Mouse (Mus musculus) neural tube, embryonic 12.5 days (tissue): Measurements from ENCODE around the gene Ewsr1. TPM values are rescaled to one million over a fixed set of nuclear protein-coding genes. Genes with fewer than 3 reads are reported as not detected.

Experiments
- ATAC-seq: fragments of 200-750 bp; cut with Nextera tagmentation; 2 replicates; pipeline ENCODE4 v1.8.0; 2017; ENCODE audit warnings: low read depth, mild to moderate bottlenecking, moderate TSS enrichment, moderate library complexity; ENCODE audit not compliant: low FRiP score
- H3K27ac ChIP-seq: fragments of 300-500 bp; sonication (generic); 2 replicates; pipeline ENCODE4 v1.5.1; 2016
- H3K27me3 ChIP-seq: fragments of 300-500 bp; sonication (generic); replicated peaks from 2 replicates; pipeline ENCODE4 v1.6.1; 2016; ENCODE audit warnings: mild to moderate bottlenecking
- H3K36me3 ChIP-seq: fragments of 300-500 bp; sonication (generic); 2 replicates; pipeline ENCODE4 v1.6.1; 2016; ENCODE audit warnings: mild to moderate bottlenecking
- H3K4me1 ChIP-seq: fragments of 300-500 bp; sonication (generic); 2 replicates; pipeline ENCODE4 v1.6.1; 2016
- H3K4me2 ChIP-seq: fragments of 300-500 bp; sonication (generic); replicated peaks from 2 replicates; pipeline ENCODE4 v1.6.1; 2016; ENCODE audit warnings: mild to moderate bottlenecking
- H3K4me3 ChIP-seq: fragments of 300-500 bp; sonication (generic); 2 replicates; pipeline ENCODE4 v1.5.1; 2016
- H3K9ac ChIP-seq: fragments of 300-500 bp; sonication (generic); 2 replicates; pipeline ENCODE4 v1.6.1; 2016; ENCODE audit warnings: mild to moderate bottlenecking
- H3K9me3 ChIP-seq: fragments of 300-500 bp; sonication (generic); 2 replicates; pipeline ENCODE4 v1.6.1; 2016; ENCODE audit warnings: mild to moderate bottlenecking
- WGBS: fragments of 180-500 bp; shearing (Covaris S2); methylation state at CpG from one replicate; pipeline ENCODE4 v1.1.7; 2016; 5-methylcytosine and 5-hydroxymethylcytosine counted together
- polyA plus RNA-seq: library from polyadenylated mRNA; unstranded; fragments of >200 nt; fragmentation: Nextera tagmentation; extraction: Ambion mirVana; gene quantifications from 2 replicates; pipeline ENCODE4 v1.2.1, GENCODE M21; 2016

Gene Ewsr1
- polyA plus RNA-seq, 1 experiment from 2014 or later: 832 TPM

DNA sequence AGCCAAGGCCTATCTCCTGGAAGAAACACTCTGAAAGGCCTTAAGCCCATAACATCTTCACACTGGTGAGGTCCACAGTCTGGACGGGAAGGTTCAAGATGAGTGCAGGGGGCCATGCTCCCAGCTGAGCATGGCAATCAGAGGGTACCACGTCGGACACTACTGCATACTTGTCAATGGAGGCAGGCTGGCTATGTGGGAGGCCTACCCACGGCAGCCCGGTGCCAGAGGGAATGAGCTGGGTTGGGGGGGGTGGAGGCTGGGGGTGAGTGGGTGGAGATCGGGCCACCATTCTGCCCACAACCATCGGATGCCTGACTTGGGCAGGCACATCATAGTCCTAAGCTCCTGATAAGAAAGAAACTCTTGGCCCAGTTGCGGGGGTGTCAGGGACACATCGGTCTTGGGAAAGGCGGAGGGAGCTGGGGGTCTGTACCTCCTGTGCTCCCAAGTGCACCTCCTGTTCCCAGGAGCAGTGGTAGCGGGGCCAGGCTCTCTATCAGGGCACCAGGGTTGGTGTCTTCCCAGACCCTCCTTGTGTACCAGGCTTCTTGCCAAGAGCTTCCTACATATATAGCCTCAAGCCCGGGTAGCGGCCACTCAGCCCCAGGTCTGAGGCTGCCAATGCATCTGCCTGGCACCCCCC, 36.1 kb downstream of the Ewsr1 start:
- peaks cover 69% of the 10 kb centered on the region for H3K27me3 ChIP-seq
- no peak overlapping the region for H3K4me3 ChIP-seq
- peak overlapping the region; percentile 64 for H3K4me2 ChIP-seq
- H3K9me3 ChIP-seq: no peaks in the 10 kb centered on the region
- peaks cover 2% of the 10 kb centered on the region for H3K36me3 ChIP-seq
- no peak for ATAC-seq
- WGBS: 57% methylated on average over 13 of the region's 13 CpGs
- peaks cover 50% of the 10 kb centered on the region for H3K4me1 ChIP-seq
- no peak overlapping the region for H3K27ac ChIP-seq
- no peak overlapping the region for H3K9ac ChIP-seq

DNA sequence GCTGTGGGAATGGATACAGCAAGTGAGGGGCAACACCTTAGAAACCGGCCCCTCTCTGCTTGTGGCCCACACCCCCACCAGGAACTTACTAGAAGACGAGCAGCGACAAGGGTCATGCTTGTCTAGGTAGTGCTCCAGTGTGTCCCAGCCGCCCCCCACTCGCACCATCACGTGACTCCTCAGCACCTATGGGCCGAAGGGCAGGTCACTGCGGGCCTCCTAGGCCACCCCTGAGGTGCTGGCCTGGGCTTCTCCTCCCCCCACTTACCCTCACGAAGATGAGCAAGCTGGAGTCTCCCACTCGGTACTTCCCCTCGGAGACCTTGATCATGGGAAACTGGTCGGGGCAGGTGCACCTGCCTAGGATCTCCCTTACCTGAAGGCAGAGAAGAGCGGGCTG, 36.7 kb downstream of the Ewsr1 start:
- peaks cover 55% of the 10 kb centered on the region for H3K4me1 ChIP-seq
- no peaks in the 10 kb centered on the region for H3K9me3 ChIP-seq
- no peak overlapping the region for H3K9ac ChIP-seq
- H3K36me3 ChIP-seq: no peaks in the 10 kb centered on the region
- H3K4me2 ChIP-seq: peak overlapping the region; percentile 64
- H3K27ac ChIP-seq: no peak overlapping the region
- no peak for ATAC-seq
- 16% methylated on average over 13 of the region's 13 CpGs for WGBS
- H3K4me3 ChIP-seq: peak overlapping the region; percentile 29
- H3K27me3 ChIP-seq: peaks cover 75% of the 10 kb centered on the region

DNA sequence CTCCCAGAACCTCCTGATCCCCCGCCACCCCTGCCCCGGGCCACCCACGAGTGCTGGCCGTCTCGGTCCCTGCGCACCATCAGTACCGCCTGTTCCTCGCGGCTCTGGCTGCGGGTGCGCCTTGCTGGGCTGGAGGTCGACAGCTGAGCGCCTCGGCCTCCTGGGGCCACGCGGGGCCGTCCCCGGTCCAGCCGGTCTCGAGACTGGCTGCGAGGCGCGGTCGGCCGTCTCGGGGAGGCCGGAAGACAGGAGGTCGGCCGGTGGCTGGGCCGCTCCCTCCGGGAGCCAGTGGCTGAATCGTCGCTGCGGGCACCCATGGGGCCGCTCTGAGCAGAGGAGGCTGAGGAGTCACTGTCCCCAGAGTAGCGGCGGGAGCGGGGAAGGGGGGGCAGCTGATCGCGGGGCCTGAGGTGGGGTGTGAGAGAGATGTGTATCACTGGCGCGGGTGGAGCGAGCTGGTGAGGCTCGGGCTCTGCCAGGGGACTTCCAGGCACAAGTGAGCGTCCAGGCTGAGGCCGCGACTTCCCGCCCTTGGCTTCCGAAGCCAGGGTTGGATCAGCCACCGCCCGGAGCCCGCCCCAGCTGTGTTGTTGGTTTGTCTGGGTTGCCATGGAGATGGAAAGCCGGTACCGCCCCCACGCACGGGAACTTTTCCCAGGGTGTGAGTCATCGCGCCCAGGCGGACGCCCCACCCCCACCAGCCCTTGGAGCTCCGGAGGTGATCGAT, 37.5 kb downstream of the Ewsr1 start:
- peak; percentile 18; the same call in 1 of the 2 replicates for ATAC-seq
- Histone ChIP-seq H3K4me3 (peak overlapping the region; percentile 29), H3K9ac (peak overlapping the region; percentile 44), H3K27ac (no peak overlapping the region), H3K9me3 (no peaks in the 10 kb centered on the region), H3K4me2 (peak overlapping the region; percentile 64), H3K36me3 (no peaks in the 10 kb centered on the region), H3K27me3 (peaks cover 83% of the 10 kb centered on the region), H3K4me1 (peaks cover 55% of the 10 kb centered on the region)
- WGBS: 2% methylated on average over 62 of the region's 62 CpGs

DNA sequence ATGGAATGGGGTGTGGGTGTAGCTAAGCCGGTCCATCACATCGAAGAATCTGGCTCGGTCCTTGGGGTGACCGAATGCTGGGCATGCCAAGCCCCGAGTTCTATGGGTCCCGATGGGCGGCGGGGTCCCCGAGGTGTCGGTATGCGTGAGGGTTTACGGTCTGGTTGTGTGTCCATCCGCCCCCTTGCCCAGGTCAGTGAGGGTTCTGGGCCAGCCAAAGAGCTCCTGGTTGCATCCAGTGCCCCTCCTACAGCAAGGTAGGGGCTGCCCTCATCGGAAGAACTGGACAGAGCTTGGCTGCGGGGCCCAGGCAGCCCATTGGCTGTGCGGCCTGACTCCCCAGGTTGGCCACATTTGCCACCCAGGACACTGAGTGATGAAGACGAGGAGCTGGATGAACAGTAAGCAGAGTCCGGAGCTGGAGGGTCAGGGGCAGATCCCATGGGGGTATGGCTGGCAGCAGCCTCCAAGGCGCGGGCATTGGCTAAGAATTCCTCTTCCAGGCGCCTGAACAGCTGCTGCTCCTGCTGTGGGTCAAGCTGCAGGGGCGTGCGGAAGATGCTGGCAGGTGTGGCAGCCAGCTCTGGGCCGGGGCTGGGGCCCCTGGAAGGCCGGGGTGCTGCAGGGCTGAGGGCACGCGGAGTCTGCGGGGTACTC, 38.2 kb downstream of the Ewsr1 start:
- WGBS: 47% methylated on average over 28 of the region's 28 CpGs
- Histone ChIP-seq H3K4me3 (peak overlapping the region; percentile 29), H3K27me3 (peaks cover 90% of the 10 kb centered on the region), H3K36me3 (no peaks in the 10 kb centered on the region), H3K9me3 (no peaks in the 10 kb centered on the region), H3K4me2 (peak overlapping the region; percentile 64), H3K27ac (no peak overlapping the region), H3K4me1 (peaks cover 55% of the 10 kb centered on the region), H3K9ac (0 out of 2 replicates have a peak overlapping the region, but pooled peaks have one; percentile 44)
- ATAC-seq: no peak

DNA sequence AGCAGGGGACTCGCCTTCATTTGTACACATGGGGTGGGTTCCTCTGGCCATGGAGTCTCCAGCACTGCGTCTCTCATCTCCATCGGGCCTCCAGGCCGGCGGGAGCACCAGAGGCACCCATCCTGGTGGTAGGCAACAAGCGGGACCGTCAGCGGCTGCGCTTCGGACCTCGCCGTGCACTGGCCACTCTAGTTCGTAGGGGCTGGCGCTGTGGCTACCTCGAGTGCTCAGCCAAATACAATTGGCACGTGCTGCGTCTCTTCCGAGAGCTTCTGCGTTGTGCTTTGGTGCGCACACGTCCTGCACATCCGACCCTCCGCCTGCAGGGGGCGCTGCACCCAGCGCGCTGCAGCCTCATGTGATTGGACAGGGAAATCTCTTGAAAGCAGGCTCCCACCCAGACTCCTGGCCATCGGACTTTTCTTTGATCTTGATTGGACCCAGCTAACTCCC, 39.3 kb downstream of the Ewsr1 start:
- H3K27ac ChIP-seq: no peak overlapping the region
- H3K4me2 ChIP-seq: peak overlapping the region; percentile 30; the same call in 1 of the 2 replicates
- peaks cover 53% of the 10 kb centered on the region for H3K4me1 ChIP-seq
- H3K9ac ChIP-seq: no peak overlapping the region
- peaks cover 99% of the 10 kb centered on the region for H3K27me3 ChIP-seq
- no peaks in the 10 kb centered on the region for H3K36me3 ChIP-seq
- WGBS: 10% methylated on average over 27 of the region's 27 CpGs
- no peaks in the 10 kb centered on the region for H3K9me3 ChIP-seq
- ATAC-seq: no peak
- no peak overlapping the region for H3K4me3 ChIP-seq

DNA sequence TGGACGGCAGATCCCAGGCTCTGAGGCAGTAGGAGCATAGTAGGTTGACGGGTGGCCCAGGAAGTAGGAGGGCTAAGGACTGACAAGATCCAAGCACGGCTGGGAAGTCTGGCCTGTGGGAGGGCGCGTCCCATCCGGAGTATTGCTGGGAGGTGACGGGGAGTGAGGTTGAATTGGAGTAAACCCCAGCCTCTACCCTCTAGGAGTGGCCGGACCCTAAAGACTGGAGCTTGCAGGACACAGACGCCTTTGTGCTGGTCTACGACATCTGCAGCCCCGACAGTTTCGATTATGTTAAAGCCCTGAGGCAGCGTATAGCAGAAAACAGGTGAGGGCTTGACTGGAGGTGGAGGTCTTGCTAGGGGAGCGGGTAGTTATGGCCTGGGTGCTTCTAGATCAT, 39.8 kb downstream of the Ewsr1 start:
- H3K4me2 ChIP-seq: no peak overlapping the region
- H3K9me3 ChIP-seq: no peaks in the 10 kb centered on the region
- no peak overlapping the region for H3K27ac ChIP-seq
- H3K27me3 ChIP-seq: peaks cover 95% of the 10 kb centered on the region
- ATAC-seq: no peak
- no peaks in the 10 kb centered on the region for H3K36me3 ChIP-seq
- H3K4me1 ChIP-seq: peaks cover 48% of the 10 kb centered on the region
- no peak overlapping the region for H3K9ac ChIP-seq
- 24% methylated on average over 14 of the region's 14 CpGs for WGBS
- H3K4me3 ChIP-seq: 0 out of 2 replicates have a peak overlapping the region, but pooled peaks have one; percentile 7

DNA sequence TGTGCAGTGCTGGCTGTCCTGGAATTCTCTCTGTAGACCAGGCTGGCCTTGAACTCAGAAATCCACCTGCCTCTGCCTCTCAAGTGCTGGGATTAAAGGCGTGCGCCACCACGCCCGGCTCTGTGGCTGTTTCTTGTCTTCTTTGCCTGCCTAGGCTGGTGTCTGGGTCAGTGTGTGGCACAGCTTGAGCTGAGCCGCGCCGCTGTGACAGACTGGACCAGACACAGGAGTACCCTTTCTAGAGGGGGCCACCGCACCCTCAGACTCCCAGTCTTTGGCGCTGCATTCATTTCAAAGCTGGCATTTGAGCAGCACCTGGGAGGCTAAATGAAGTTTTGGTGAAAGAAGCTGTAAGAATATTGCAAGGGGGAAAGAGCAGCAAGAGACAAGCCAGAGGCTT, 40.3 kb downstream of the Ewsr1 start:
- peaks cover 91% of the 10 kb centered on the region for H3K27me3 ChIP-seq
- 0 out of 2 replicates have a peak overlapping the region, but pooled peaks have one; percentile 7 for H3K4me3 ChIP-seq
- no peak overlapping the region for H3K27ac ChIP-seq
- 25% methylated on average over 9 of the region's 9 CpGs for WGBS
- ATAC-seq: no peak
- no peak overlapping the region for H3K9ac ChIP-seq
- no peak overlapping the region for H3K4me2 ChIP-seq
- H3K4me1 ChIP-seq: peaks cover 43% of the 10 kb centered on the region
- no peaks in the 10 kb centered on the region for H3K9me3 ChIP-seq
- no peaks in the 10 kb centered on the region for H3K36me3 ChIP-seq

DNA sequence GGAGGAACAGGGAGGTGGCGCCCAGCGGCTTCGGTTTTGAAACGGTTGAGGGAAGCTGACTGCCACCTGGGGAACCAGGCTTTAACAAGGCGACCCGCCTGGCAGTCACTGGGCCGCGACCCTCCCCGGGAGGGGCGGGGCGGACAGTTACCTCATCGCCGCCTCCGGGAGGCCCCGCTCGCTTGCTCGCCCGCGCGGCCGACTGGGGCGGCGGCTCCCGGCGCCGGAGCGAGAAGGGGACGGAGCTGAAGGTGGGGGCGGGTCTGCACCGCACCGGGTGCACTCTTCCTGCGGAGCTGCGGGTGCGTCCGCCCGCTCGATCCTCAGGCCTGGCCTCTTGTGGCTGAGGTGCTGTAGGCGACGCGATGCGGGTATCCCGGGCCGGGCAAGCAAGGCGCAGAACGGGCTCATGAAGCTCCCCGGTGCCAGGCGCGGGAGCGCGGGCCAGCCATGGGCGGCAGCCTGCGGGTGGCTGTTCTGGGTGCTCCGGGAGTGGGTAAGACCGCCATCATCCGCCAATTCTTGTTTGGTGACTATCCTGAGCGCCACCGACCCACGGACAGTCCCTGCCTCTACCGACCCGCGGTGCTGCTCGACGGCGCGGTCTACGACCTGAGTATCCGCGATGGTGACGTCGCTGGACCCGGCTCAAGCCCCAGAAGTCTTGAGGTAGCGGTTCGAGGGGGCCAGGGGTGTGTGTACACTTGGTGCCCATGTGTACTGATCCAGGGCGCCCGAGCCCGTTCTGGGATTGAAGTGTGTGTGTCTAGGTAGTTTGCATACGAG, 41.0 kb downstream of the Ewsr1 start, which contains the start of gene Rasl10a:
Gene Rasl10a, plus strand, starts transcription at position 273 of the 786 bp plus-strand sequence.
- Histone ChIP-seq H3K4me2 (peak within 1 kb of the TSS; percentile 84), H3K27me3 (peaks cover 83% of the 10 kb centered on the region)

DNA sequence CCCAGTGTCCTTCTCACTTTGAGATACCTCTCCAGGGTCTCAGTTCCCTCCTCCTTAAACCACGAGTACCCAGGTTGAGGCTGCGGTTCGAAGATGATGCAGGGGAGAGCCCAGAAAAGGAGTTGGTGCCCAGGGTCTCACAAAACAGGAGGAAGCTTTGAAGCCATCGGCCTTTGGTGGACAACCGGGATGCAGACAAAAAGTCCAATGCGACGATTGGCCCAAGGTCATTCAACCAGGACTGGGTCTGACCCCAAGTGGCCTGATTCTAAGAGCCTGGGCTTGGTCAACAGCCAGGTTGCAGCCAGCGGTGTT, 41.6 kb downstream of the Ewsr1 start:
- 14% methylated on average over 8 of the region's 8 CpGs for WGBS
- Histone ChIP-seq H3K27me3 (peaks cover 78% of the 10 kb centered on the region), H3K4me1 (peaks cover 31% of the 10 kb centered on the region), H3K4me3 (peak overlapping the region; percentile 46), H3K36me3 (no peaks in the 10 kb centered on the region), H3K27ac (no peak overlapping the region), H3K4me2 (peak overlapping the region; percentile 84), H3K9me3 (no peaks in the 10 kb centered on the region), H3K9ac (peak overlapping the region; percentile 51)
- ATAC-seq: no peak

More for the DNA sequence above, 41.0 kb downstream of the Ewsr1 start, which contains the start of gene Rasl10a:
- no peaks in the 10 kb centered on the region for H3K9me3 ChIP-seq
- peaks cover 37% of the 10 kb centered on the region for H3K4me1 ChIP-seq
- H3K9ac ChIP-seq: peak within 1 kb of the TSS; percentile 51
- H3K4me3 ChIP-seq: peak within 1 kb of the TSS; percentile 46
- H3K27ac ChIP-seq: no peak within 1 kb of the TSS
- H3K36me3 ChIP-seq: no peaks in the 10 kb centered on the region
- WGBS: 2% methylated on average over 77 of the region's 77 CpGs
- no peak for ATAC-seq

DNA sequence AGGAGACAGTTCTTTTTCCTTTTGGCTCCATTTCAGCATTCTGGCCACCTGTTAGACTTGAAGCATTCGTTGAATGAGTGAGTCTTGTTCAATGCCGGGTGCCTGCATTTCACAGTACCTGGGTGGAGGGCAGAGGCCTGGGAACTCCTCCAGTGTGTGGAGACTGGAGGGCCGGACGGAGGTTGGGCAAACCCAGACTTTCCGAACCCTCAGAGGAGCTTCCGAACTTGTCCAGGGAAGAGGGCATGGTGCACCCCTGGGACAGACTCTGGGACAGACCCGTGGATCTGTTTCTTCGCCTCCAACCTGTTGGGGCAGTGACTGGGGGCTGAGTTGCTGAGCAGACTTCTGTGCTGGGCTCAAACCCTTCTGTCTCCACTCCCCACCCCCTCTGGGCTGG, 42.0 kb downstream of the Ewsr1 start:
- no peak overlapping the region for H3K4me3 ChIP-seq
- no peak overlapping the region for H3K9ac ChIP-seq
- 57% methylated on average over 8 of the region's 8 CpGs for WGBS
- no peak overlapping the region for H3K4me2 ChIP-seq
- peaks cover 27% of the 10 kb centered on the region for H3K4me1 ChIP-seq
- peaks cover 74% of the 10 kb centered on the region for H3K27me3 ChIP-seq
- H3K27ac ChIP-seq: no peak overlapping the region
- no peaks in the 10 kb centered on the region for H3K9me3 ChIP-seq
- no peaks in the 10 kb centered on the region for H3K36me3 ChIP-seq
- ATAC-seq: no peak

DNA sequence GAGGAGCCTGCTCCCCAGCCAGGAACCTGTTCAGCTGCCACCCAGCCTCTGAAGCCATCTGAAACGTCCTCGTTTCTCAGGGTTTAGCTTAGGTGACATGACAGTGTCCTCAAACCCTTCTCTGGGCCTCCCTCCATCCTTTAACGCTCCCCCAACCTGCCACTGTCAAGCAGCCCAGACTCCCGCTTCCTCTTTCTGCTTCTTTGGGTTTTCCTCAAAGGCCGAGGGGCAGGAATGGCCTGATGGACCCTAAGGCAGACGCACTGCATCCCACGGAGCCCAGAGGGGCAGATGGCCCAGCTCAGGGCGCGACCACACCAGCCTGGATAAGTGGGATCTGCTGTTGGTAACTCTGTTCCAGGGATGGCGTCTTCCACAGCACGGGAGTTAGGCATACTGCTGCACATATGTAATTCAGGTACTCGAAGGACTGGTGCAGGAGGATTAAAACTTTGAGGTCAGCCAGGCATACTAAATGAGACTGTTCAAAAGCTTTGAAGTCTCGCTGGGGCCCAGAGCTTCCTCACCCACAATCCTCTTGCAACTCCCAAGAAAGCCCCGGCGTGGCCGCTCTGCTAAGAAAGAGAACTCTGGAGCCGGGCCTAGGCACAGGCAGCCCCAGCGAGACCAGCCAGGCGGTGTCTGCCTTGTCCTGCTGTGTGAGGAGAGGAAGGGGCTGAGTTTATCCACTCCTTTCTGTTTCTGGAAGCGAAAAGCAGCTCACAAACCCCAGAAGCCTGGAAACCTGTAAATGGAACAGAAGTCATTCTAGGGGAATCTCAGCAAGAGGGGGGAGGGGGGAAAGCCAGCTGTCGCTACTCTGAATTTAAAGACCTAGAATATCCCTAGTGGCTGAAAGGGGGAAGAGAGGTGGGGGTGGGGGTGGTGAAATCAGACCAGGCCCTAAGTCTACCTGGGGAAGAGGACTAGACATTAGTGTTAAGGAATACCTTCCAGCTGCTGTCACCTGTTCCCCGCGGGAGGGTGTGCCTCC, 42.8 kb downstream of the Ewsr1 start:
- no peak for ATAC-seq
- Histone ChIP-seq H3K27me3 (peaks cover 65% of the 10 kb centered on the region), H3K36me3 (no peaks in the 10 kb centered on the region), H3K9me3 (no peaks in the 10 kb centered on the region), H3K4me1 (peaks cover 19% of the 10 kb centered on the region), H3K4me2 (no peak overlapping the region; the same call in 1 of the 2 replicates), H3K4me3 (no peak overlapping the region), H3K27ac (no peak overlapping the region), H3K9ac (no peak overlapping the region)
- WGBS: 27% methylated on average over 23 of the region's 23 CpGs
